Mouse (Mus musculus) testis, adult 2 months (tissue): ENCODE data around the gene Ppp1r3c. TPM values are rescaled to one million over a fixed set of nuclear protein-coding genes. Genes with fewer than 3 reads are reported as not detected.
A peak's percentile ranks its signal among the peaks of the same experiment; 100 is the strongest.
"Not testable (repeated sequence)": the region's sequence is repeated elsewhere in the genome, so short reads cannot be mapped to it uniquely, and the experiment has no call there.

Experiments
- H3K27ac ChIP-seq: fragments of 200-500 bp; 2 replicates; pipeline ENCODE4 v1.5.1; 2012; ENCODE audit warnings: low read depth, low read length; ENCODE audit not compliant: control insufficient read depth, insufficient read depth
- H3K27me3 ChIP-seq: fragments of 200-500 bp; 2 replicates; pipeline ENCODE4 v1.6.1; 2012; ENCODE audit warnings: mild to moderate bottlenecking, low read length, moderate library complexity; ENCODE audit not compliant: control insufficient read depth, insufficient read depth
- H3K36me3 ChIP-seq: fragments of 200-500 bp; 2 replicates; pipeline ENCODE4 v1.6.1; 2012; ENCODE audit warnings: mild to moderate bottlenecking, low read length; ENCODE audit not compliant: control insufficient read depth, insufficient read depth
- H3K4me1 ChIP-seq: fragments of 200-500 bp; 2 replicates; pipeline ENCODE4 v1.6.1; 2012; ENCODE audit warnings: low read length; ENCODE audit not compliant: control insufficient read depth, insufficient read depth
- H3K4me3 ChIP-seq: fragments of 200-500 bp; 2 replicates; pipeline ENCODE4 v1.5.1; 2012; ENCODE audit warnings: low read depth, mild to moderate bottlenecking, low read length, moderate library complexity, mixed read lengths; ENCODE audit not compliant: control insufficient read depth
- CTCF ChIP-seq: fragments of 200-500 bp; IDR thresholded peaks from 2 replicates; pipeline ENCODE4 v1.5.1; 2012; ENCODE audit warnings: low read depth, mild to moderate bottlenecking, inconsistent platforms, low read length, moderate library complexity; ENCODE audit not compliant: control insufficient read depth, insufficient read depth, insufficient replicate concordance
- POLR2A ChIP-seq: fragments of 200-500 bp; IDR thresholded peaks from 2 replicates; pipeline ENCODE4 v1.6.1; 2012; ENCODE audit warnings: low read depth, mild to moderate bottlenecking, inconsistent platforms, low read length, moderate library complexity; ENCODE audit not compliant: control insufficient read depth
- polyA plus RNA-seq: library from polyadenylated mRNA; depleted of rRNA; stranded (reverse); fragments of >200 nt; gene quantifications from 2 replicates; pipeline ENCODE4 v1.2.3, GENCODE M21; 2012

The Ppp1r3c gene
- polyA plus RNA-seq, 1 experiment = 1.8 TPM

DNA sequence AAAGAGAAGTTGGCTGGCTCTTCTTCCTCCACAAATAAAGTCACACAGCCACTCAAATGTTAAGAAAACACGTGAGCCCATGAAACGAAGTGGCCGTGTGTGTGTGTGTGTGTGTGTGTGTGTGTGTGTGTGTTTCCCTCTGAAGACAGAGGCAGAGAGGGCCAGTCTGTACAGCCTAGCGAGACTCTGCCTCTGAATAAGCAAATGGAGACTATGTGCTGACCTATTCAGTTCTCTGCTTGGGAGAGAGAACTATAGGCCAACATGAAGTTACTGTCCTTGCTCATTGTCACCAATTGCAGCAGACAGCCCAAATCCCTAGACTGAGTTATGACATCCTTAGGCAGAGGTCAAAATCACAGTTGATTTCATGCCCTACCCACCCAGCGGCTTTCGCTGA lies 634 bp upstream of the Ppp1r3c start:
- Histone ChIP-seq H3K4me1 (peaks cover 2% of the 10 kb centered on the region; the same call in 1 of the 2 replicates), H3K27me3 (no peaks in the 10 kb centered on the region), H3K4me3 (peak overlapping the region; percentile 69), H3K36me3 (no peaks in the 10 kb centered on the region), H3K27ac (peak overlapping the region; percentile 60)
- TF ChIP-seq CTCF (no peak), POLR2A (no peak)

DNA sequence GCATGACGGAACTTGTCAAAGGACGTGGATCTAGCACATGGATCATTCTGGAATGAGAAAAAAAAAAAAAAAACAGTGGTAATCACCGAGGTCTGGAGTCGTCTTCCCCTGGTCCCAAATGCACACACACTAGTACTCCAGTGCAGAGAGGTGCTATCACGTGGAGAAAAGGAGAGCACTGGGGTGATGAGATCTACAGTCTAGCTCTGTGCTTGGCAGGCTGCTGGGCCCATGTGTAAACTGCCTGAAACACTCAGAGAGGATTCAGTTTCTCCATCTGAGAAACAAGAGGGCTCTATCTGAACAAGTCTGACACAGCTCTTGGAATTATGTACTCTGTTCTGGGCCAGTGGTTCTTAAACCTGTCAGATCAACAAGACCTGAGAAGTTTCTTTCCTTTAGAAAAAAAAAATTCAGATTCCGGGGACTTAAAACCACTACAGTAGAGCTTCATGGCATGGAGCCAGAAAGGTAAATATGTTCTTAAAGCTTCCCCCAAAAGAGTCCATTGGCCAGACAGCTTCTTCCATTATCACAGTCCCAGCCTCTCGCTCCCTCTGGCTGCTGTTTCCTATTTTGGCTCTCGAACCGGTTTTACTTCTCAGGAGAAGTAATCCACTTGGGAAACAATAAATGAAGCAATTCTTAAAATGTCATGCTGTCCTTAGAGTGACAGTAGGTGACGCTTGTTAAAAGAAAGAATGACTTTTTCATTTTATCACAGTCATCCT lies 2.0 kb downstream of the Ppp1r3c start:
- no peak overlapping the region for H3K4me3 ChIP-seq
- H3K36me3 ChIP-seq = no peaks in the 10 kb centered on the region
- no peak overlapping the region for H3K27ac ChIP-seq
- TF ChIP-seq POLR2A = no peak
- no peak for TF ChIP-seq CTCF
- peaks cover 2% of the 10 kb centered on the region; the same call in 1 of the 2 replicates for H3K4me1 ChIP-seq
- H3K27me3 ChIP-seq = no peaks in the 10 kb centered on the region

DNA sequence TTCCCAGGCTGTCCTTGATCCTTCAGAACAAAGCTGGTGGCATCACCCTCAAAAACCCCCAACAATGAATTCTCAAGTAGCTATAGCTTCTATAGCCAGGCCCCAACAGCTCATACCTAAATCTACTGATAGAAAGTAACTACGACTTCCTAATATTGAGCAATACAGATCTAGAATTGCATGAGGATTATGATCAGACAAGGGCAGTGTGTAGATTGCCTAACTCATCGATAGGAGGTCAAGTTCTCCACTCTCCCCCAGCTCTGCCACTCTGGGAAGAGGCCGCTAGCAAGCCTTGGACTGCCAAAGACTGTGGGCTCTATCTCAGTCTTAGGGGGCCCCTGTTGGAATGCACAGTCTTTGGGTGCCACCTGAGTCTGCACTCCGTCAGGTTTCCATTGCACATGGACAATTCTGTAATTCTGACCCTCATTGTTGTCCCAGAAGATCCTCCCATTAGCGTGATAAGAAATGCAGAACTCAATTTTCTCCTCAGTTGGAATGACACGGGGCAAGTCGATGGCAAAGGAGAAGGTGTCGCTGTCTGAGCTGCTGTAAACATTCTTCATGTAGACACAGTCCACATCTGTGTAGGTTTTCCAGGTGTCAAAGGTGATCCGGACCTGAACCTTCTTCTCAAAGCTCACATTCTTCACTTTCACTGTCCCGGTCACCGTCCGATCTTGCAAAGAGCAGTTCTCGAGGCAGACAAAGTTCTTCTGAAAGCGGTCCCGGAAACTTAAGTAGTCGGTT lies 3.1 kb downstream of the Ppp1r3c start:
- no peak overlapping the region for H3K4me3 ChIP-seq
- H3K4me1 ChIP-seq = peaks cover 2% of the 10 kb centered on the region; the same call in 1 of the 2 replicates
- no peaks in the 10 kb centered on the region for H3K36me3 ChIP-seq
- TF ChIP-seq CTCF (no peak), POLR2A (no peak)
- no peak overlapping the region for H3K27ac ChIP-seq
- H3K27me3 ChIP-seq = no peaks in the 10 kb centered on the region

DNA sequence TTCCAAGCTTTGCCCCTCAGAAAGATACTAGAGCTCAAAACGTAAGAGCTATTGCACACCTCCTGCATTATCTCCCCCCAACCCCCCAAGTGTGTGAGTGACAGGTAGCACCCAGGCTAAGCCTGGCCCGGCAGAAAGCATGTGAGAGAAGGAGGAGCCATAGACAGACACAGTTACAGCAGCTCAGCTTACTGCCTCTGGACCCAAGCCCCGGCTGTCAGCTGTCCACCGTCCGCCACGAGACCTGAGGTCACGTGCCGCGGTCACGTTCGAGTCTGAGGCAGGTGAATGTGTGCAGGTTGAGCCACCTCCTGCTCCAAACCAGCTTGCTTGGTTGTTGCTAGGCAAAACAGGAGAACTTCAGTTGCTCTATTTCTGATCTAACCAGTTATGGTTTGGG lies 5.1 kb downstream of the Ppp1r3c start:
- Histone ChIP-seq H3K27me3 (no peaks in the 10 kb centered on the region), H3K4me3 (no peak overlapping the region), H3K36me3 (no peaks in the 10 kb centered on the region), H3K27ac (no peak overlapping the region), H3K4me1 (peaks cover under 1% of the 10 kb centered on the region; the same call in 1 of the 2 replicates)
- TF ChIP-seq POLR2A = no peak
- no peak for TF ChIP-seq CTCF

DNA sequence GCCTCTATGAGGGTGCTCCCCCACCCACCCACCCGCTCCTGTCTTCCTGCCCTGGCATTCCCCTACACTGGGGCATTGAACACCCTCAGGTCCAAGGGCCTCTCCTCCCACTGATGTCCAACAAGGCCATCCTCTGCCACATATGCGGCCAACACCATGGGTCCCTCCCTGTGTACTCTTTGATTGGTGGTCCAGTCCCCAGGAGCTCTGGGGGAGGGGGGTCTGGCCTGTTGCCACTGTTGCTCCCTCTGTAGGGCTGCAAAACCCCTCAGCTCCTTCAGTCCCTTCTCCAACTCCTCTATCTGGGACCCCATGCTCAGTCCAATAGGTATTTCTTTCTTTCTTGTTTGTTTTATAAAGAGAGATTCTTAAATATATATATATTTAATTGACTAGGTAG lies 6.0 kb downstream of the Ppp1r3c start:
- not testable (repeated sequence) for H3K4me3 ChIP-seq, H3K27ac ChIP-seq, H3K36me3 ChIP-seq, H3K27me3 ChIP-seq, H3K4me1 ChIP-seq

DNA sequence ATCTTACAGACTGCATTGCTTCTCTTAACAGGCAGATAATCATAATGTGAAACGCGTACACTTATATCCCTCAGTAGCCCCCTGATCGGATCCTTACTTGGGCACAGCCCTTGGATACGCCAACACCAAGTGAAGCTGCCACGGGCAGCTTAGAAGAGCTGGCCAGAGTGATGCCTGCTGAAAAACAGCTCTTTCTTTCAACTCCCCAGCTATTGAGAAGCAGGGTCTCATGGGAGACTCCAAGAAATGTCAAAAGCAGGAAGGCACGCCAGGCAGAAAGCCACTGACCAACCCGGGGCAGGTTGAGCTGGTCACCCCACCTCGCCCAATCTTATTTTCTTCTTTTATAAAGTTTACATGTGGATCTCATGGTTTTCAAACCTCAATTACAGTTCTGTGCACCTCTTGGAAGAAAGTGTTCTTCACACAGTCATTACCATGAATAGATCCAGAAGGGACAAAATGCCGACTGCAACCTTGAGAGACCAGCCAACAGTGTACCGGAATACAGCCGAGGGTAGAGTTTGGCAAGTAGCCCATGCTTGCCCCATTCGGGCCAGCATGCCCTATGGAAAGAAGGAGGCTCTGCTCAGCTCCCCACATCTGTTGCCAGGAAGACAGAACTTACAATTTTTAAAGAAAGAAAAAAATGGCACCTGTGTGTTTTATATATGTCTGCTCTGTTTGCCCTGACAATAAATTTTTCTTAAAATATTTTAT lies 7.6 kb downstream of the Ppp1r3c start:
- no peaks in the 10 kb centered on the region for H3K4me1 ChIP-seq
- no peaks in the 10 kb centered on the region for H3K36me3 ChIP-seq
- no peak overlapping the region for H3K27ac ChIP-seq
- TF ChIP-seq POLR2A = no peak
- no peak for TF ChIP-seq CTCF
- H3K27me3 ChIP-seq = no peaks in the 10 kb centered on the region
- no peak overlapping the region for H3K4me3 ChIP-seq

DNA sequence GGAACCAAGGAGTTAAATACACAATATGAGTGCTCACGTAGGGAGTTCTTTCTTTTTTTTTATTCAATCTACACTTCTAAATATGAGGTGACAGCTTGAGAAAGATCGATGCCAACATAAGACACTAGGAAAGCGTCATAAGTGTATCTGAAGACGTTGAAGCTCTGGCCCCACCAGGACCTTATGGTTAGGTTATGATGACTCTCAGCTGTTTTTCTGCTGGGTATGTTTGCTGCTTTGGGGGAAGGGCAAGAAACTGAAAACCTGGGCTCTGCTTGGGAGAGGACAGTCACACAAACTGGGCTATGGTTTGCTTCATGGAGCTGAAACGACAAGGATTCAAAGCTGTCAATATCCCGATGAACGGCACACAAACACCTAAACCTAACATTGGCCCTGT lies 11.5 kb downstream of the Ppp1r3c start:
- TF ChIP-seq POLR2A (no peak), CTCF (no peak)
- H3K27ac ChIP-seq = no peak overlapping the region

More for the DNA sequence above, 11.5 kb downstream of the Ppp1r3c start:
- Histone ChIP-seq H3K4me3 (no peak overlapping the region), H3K4me1 (peaks cover 3% of the 10 kb centered on the region), H3K27me3 (no peaks in the 10 kb centered on the region), H3K36me3 (no peaks in the 10 kb centered on the region)
